Mouse (Mus musculus) kidney, postnatal 4 days (tissue): ENCODE data around the gene Kirrel3.

ENCODE experiments used
- DNase-seq, 2 experiments: peaks; one replicate each; pipeline ENCODE4 v3.0.0; 2021; ENCODE audit warnings: mixed read lengths in 2 of 2

Gene Kirrel3

GRCm38 (mm10) chr9:34905164-34905563 lies 419.5 kb downstream of the Kirrel3 start:
- no peak for DNase-seq

GRCm38 (mm10) chr9:34908040-34908439 lies 422.3 kb downstream of the Kirrel3 start:
- DNase-seq, result no peak

- DNase-seq, result no peak
Measured at GRCm38 (mm10) chr9:34911838-34912237, 426.1 kb downstream of the Kirrel3 start.

- DNase-seq, result no peak
Measured at GRCm38 (mm10) chr9:34912273-34912972, 426.7 kb downstream of the Kirrel3 start.

GRCm38 (mm10) chr9:34912996-34913395 lies 427.3 kb downstream of the Kirrel3 start:
- peak; percentile 87 to 88 for DNase-seq

GRCm38 (mm10) chr9:34918976-34919375 lies 433.3 kb downstream of the Kirrel3 start:
- no peak for DNase-seq

- no peak for DNase-seq
Measured at GRCm38 (mm10) chr9:34920116-34920515, 434.4 kb downstream of the Kirrel3 start.

- no peak for DNase-seq
Measured at GRCm38 (mm10) chr9:34921941-34922340, 436.2 kb downstream of the Kirrel3 start.

- no peak for DNase-seq
Measured at GRCm38 (mm10) chr9:34922716-34923115, 437.0 kb downstream of the Kirrel3 start.

GRCm38 (mm10) chr9:34923134-34923931 lies 437.6 kb downstream of the Kirrel3 start:
- no peak for DNase-seq

- no peak for DNase-seq
Measured at GRCm38 (mm10) chr9:34925616-34926015, 439.9 kb downstream of the Kirrel3 start.

GRCm38 (mm10) chr9:34930371-34930770 lies 444.7 kb downstream of the Kirrel3 start:
- no peak for DNase-seq

GRCm38 (mm10) chr9:34938140-34938539 lies 452.4 kb downstream of the Kirrel3 start:
- no peak for DNase-seq

GRCm38 (mm10) chr9:34939621-34940020 lies 453.9 kb downstream of the Kirrel3 start:
- DNase-seq, result no peak

GRCm38 (mm10) chr9:34942122-34942831 lies 456.6 kb downstream of the Kirrel3 start:
- no peak for DNase-seq

- DNase-seq, result no peak
Measured at GRCm38 (mm10) chr9:34942996-34943395, 457.3 kb downstream of the Kirrel3 start.

GRCm38 (mm10) chr9:34945301-34945700 lies 459.6 kb downstream of the Kirrel3 start:
- DNase-seq, result peak in 1 of 2 experiments; percentile 4

GRCm38 (mm10) chr9:34947258-34947657 lies 461.6 kb downstream of the Kirrel3 start:
- DNase-seq, result no peak

- no peak for DNase-seq
Measured at GRCm38 (mm10) chr9:34947717-34948116, 462.0 kb downstream of the Kirrel3 start.

GRCm38 (mm10) chr9:34953420-34953819 lies 467.7 kb downstream of the Kirrel3 start:
- peak in 1 of 2 experiments; percentile 5 for DNase-seq

- DNase-seq, result peak; percentile 43 to 44
Measured at GRCm38 (mm10) chr9:34954212-34954611, 468.5 kb downstream of the Kirrel3 start.

GRCm38 (mm10) chr9:34956512-34956911 lies 470.8 kb downstream of the Kirrel3 start:
- no peak for DNase-seq

GRCm38 (mm10) chr9:34957691-34958090 lies 472.0 kb downstream of the Kirrel3 start:
- DNase-seq, result no peak
